14 mouse cellular contexts compared by ENCODE assay signal in the genomic region with DNA sequence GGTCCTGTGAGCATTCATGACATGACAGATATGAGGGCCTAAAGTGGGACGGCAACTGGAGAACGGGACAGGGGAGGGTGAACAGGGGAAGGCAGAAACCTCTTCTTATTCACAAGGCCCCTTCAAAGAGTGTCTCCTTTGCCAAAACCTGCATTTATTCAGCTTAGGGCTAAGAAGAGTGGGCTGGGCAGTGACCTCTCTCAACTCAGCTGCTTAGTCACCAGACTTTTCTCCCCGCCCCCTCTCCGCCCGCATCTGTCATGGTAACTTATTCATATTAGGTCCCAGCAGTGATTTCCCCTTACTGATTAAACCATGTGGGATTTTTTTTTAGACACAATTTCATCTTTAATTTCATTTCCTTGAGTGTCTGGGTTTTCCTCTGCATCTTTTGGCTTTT. TPM values are rescaled to one million over a fixed set of nuclear protein-coding genes. Genes with fewer than 3 reads are reported as not detected.
DNase-seq lines count a peak whose midpoint lies in the region; ATAC-seq and TF ChIP-seq lines count a peak whose summit lies in the region.
"Had no signal": no experiment of that assay in that cellular context is flagged by ENCODE, and none has a peak within 500 bp of the region (broad histone marks: within the 10 kb centered on the region; RNA-seq: fewer than 3 reads in every experiment).

No protein-coding gene starts in this region.

- no peak for DNase-seq in heart, postnatal 0 days (ENCODE audit: low spot score)
- DNase-seq in heart, postnatal 25 days (ENCODE audit: low spot score), result no peak
- DNase-seq in 416B (ENCODE audit: low read depth), result peak; percentile 50
- peak; percentile 33 for DNase-seq in Muller cell, postnatal 12 days (ENCODE audit: inconsistent ontology term)
- DNase-seq in kidney, adult 9 months, result peak; percentile 83
- no peak for DNase-seq in left cerebral cortex, adult 11 months (ENCODE audit: low spot score)
- no peak for DNase-seq in right cerebral cortex, postnatal 25 days
- DNase-seq: cerebellum, postnatal 10 days; heart, postnatal 36 days had no signal

- H3K9ac ChIP-seq in heart, postnatal 0 days (replicated peaks; ENCODE audit: low read depth, low read length), result no peak overlapping the region

- no peak overlapping the region for H3K4me3 ChIP-seq in heart, postnatal 0 days (ENCODE audit: low read depth, low read length)

- H3K27ac ChIP-seq in heart, postnatal 0 days (ENCODE audit: low read depth), result peak overlapping the region; percentile 38; the same call in 1 of the 2 replicates

- no peaks in the 10 kb centered on the region for H3K27me3 ChIP-seq in heart, postnatal 0 days (ENCODE audit: control insufficient read depth, insufficient read depth, low read length)

- no peak for ATAC-seq in heart, postnatal 0 days (ENCODE audit: insufficient read depth, low read depth)
- ATAC-seq in megakaryocyte, adult 5-6 weeks (ENCODE audit: poor library complexity, severe bottlenecking), result no peak
- ATAC-seq: intestine, embryonic 16.5 days had no signal

- 76% methylated on average over 5 of the region's 5 CpGs for whole genome bisulfite sequencing in heart, postnatal 0 days

- peaks cover 30% of the 10 kb centered on the region for H3K4me1 ChIP-seq in heart, postnatal 0 days (ENCODE audit: control insufficient read depth, insufficient read depth)

- H3K36me3 ChIP-seq in heart, postnatal 0 days (replicated peaks; ENCODE audit: control insufficient read depth, insufficient read depth, low read length), result peaks cover 31% of the 10 kb centered on the region

- intact Hi-C loops in heart, postnatal 25 days (cut with DNase I), result no loop called here

- no peak for TF ChIP-seq CTCF in heart, postnatal 0 days (IDR thresholded peaks at IDR 0.05; ENCODE audit: low read depth)

- no peak overlapping the region for H3K4me2 ChIP-seq in heart, postnatal 0 days (ENCODE audit: low read depth, low read length)

- H3K9me3 ChIP-seq in heart, postnatal 0 days (replicated peaks; ENCODE audit: control insufficient read depth, low read length), result no peaks in the 10 kb centered on the region

- TF ChIP-seq EP300 in heart, postnatal 0 days (IDR thresholded peaks at IDR 0.05; ENCODE audit: low read depth), result no peak

RNA-seq across cellular contexts. Expression of gene Cflar, which starts 14.5 kb away (rescaled TPM):
- 44.4 and 102 TPM in 2 replicates for total RNA-seq in heart, postnatal 0 days (2014; rRNA removed; ENCODE audit: low replicate concordance)
- polyA plus RNA-seq in heart, postnatal 0 days (2015; fragmentation: Nextera tagmentation; extraction: Ambion mirVana), result 49.8 and 53.6 TPM in 2 replicates
- 10 to 100 TPM; 52.1 to 59.3 TPM for total RNA-seq in heart, postnatal 25 days (2021)
- total RNA-seq in megakaryocyte, adult 5-6 weeks (2015), result 68.7 and 72.3 TPM in 2 replicates
- 117 and 130 TPM in 2 replicates for total RNA-seq in megakaryocyte, adult 5-6 weeks (2017)

RNA-seq across cellular contexts. Expression of gene Als2cr12, which starts 30.0 kb away (rescaled TPM):
- not detected in 2 replicates for total RNA-seq in heart, postnatal 0 days (2014; rRNA removed; ENCODE audit: low replicate concordance)
- polyA plus RNA-seq in heart, postnatal 0 days (2015; fragmentation: Nextera tagmentation; extraction: Ambion mirVana), result not detected in 2 replicates
- total RNA-seq in heart, postnatal 25 days (2021), result not detected
- 0.14 TPM in 1 of 2 replicates, not detected in the other for total RNA-seq in megakaryocyte, adult 5-6 weeks (2015)
- not detected in 2 replicates for total RNA-seq in megakaryocyte, adult 5-6 weeks (2017)
- total RNA-seq: heart, postnatal 36 days; left cerebral cortex, postnatal 10 days had no signal
- polyA plus RNA-seq: frontal cortex, adult 2 months; liver, embryonic 16.5 days had no signal

Comparison
In these comparisons a context has a peak if more than half of its experiments do, and no peak if none do; other contexts are left out.
1. DNase-seq: peak in 416B (single experiment), Muller cell, postnatal 12 days (single experiment) and kidney, adult 9 months (single experiment); none in heart, postnatal 0 days (single experiment), heart, postnatal 25 days (single experiment), left cerebral cortex, adult 11 months (single experiment) and right cerebral cortex, postnatal 25 days (single experiment).